Mouse (Mus musculus) layer of hippocampus, adult 9-10 months (tissue): ENCODE data around the gene Timm17a.

ENCODE experiments used
- DNase-seq: peaks from one replicate; pipeline ENCODE4 v3.0.0; 2022; ENCODE audit warnings: low spot score

Timm17a gene

DNA sequence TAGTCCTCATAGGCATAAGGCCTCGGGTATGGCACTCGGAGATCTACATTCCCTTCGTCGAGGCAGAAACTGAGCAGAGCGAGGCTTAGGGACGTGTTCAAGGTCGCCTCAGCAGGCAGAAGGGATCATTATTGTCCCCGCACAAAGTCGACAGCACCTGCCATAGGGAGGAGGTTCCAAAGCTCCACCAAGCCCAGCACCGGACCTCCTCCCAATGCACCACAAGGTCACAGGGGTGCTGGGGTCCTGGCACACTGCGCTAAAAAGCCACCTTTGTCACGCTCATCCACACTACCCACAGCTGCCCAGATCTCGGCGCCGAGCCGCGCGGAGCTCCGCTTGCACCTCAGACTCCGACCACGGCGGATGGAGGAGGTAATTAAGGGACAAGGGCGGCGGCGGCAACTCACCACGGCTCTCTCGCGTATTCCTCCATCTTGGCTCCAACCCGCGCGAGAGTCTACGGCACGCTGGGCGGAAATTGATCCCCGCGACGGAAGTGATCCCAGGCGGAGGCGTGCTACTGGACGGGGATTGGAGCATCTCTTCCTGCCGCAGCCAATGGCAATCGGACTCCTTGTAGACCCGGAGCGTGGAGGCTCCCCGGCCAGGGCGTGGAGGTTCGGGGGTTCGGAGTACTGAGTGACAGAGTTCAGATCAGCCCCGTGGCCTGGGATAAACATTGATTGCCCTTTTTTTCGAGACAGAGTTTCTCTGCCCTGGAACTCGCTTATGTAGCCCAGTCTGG, at the start of gene Timm17a:
Gene Timm17a (minus strand): TSS at position 495 of the 748 bp plus-strand sequence.
- peak; percentile 90 for DNase-seq

DNA sequence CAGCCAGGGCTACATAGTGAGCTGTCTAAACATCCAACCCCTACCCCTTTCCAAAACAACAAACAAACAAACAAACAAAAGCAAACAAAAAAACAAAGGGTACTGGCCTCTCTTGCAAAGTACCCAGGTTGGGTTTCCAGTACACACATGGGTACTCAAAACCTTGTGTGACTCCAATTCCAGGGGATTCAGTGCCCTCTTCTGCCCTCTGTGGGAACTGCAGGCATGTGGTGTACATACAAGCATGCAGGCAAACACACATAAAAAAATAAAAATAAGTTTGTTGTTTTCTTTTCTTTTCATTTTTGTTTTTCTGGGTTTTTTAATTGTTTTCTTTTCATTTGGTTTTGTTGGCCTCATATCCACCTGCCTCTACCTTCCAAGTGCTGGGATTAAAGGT, 48.5 kb upstream of the Timm17a start:
- no peak for DNase-seq

DNA sequence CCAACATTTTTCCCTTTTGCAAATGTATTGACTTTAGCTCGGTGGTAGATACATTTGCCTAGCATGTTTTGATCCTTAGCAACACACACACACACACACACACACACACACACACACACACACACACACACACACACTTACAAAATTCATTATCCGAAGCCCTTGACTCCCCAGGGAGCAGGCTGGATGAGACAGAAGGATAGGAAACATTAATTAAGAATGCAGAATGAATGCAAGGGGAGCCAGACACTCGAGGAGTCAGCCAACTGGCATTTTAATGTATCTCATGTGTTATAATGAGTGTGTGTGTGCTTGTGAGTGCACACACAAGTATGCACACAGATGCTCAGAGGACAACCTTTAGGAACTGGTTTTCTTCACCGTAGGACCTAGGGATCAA, 47.9 kb upstream of the Timm17a start:
- DNase-seq: no peak

DNA sequence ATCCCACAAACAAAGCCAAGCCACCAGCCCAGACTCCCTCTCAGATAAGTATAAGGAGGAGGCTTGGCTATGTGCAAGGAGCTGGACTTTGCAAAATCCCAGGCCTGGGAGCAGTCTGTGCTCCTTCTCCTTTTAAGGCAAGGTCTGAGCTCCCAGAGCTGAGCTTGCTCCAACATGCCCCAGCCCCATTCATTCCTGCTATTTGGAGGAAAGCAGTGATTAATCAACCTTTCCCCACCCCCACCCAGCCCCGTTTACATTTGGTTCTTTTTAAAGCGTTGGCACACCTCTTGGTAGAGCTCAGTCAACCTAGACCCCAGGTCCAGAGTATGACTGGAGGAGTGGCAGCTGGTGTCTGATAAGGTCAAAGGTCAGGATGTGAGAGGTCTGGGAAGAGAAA, 45.5 kb upstream of the Timm17a start:
- DNase-seq: no peak

DNA sequence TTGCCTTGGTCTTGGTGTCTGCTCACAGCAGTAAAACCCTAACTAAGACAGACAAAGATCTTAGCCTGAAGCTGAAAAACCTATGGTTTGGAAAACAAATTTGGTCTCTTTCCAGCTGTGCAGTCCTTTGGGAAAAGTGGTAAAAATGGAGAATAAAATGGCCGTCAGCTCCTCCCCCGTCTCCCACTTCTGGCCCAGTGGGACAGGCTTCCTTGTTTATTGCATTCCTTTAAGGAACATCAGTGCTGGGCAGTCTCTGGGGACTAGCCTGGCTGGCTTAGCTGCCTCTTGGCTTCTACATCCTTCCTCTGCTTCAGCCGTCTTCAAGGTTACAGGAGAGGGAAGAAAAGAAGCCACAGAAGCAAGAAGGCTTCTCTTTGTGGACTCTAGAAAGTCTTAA, 38.4 kb upstream of the Timm17a start:
- no peak for DNase-seq

- no peak for DNase-seq
Measured at GRCm38 (mm10) chr1:135347498-135348169, 34.1 kb upstream of the Timm17a start.

DNA sequence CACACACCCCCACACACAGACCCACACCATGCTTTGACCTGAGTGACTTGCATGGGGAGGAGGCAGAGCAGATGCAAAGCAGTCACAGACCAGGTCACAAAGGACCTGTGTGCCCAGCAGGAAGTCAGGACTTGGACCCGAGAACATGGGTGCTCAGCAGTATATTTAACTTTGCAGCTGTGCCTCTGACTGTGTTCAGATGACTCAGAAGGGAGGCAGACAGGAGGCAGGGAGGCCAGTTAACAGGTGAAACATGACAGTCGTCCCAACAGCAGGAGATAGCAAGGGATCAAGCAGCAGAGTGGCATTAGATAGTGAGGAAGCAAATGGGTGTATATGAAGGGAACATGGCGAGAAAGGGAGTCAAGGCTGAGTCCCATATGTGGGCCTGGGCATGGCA, 33.3 kb upstream of the Timm17a start:
- DNase-seq: no peak

GRCm38 (mm10) chr1:135344026-135344425, 30.4 kb upstream of the Timm17a start:
- no peak for DNase-seq

DNA sequence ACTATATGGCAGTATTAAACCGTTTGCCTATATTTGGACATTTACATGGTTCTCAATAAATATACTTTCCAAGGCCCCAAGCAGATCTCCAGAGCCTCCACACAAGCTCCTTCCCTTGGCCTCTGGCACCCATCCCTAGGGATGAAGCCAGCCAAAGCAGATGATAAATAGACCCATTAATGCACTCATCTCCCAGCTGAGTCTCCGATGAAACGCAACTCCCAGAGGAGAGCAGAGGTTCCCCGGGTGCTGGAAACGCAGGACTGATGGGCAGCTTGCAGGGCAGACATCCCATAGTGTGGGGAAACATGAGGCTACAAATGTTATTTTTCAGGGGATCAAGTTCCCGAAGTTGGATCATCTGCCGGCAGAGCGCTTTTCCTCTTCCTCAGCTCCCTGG, 28.4 kb upstream of the Timm17a start:
- no peak for DNase-seq

DNA sequence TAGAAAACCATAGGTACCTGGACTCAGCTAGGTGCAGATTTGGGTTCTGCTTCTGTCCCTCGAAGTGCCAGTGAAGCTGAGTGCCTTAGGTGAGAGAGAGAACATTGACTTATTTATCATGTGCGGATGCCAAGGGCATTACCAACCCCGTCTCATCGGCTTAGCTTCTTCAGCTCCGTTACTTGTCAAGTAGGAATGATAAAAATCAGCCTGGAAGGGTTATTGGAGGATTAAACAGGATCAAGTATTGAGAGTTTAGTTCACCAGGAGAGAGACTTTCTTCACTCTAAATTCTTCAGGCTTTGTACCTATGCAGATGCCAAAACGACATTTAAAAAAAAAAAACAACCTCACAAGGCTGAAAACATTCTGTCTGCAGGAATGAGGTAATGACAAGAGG, 17.0 kb upstream of the Timm17a start:
- no peak for DNase-seq

DNA sequence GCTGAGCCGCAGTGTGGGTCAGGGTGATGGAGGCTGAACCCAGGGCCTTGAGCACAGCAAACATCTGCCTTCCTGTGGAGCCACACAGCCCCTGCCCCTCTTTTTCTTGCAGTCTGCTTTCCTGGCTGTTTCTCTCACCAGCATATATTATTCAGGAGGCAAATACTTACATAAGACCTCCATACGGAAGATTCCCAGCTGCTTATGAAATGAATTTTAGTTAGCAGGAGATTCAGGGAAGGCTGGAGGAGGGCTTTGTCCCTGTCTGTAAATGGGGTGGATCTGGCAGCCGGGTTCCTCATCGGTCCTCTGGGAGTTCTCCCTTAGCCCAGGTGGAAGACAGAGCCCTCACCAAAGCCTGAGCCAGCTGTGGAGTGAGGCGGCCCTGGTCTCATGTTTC, 14.8 kb upstream of the Timm17a start:
- no peak for DNase-seq

GRCm38 (mm10) chr1:135325934-135326333, 12.4 kb upstream of the Timm17a start:
- no peak for DNase-seq

- no peak for DNase-seq
Measured at GRCm38 (mm10) chr1:135324571-135324970, 11.0 kb upstream of the Timm17a start, which contains the start of gene Lmod1. Gene Lmod1, plus strand, starts transcription at chr1:135324807.

DNA sequence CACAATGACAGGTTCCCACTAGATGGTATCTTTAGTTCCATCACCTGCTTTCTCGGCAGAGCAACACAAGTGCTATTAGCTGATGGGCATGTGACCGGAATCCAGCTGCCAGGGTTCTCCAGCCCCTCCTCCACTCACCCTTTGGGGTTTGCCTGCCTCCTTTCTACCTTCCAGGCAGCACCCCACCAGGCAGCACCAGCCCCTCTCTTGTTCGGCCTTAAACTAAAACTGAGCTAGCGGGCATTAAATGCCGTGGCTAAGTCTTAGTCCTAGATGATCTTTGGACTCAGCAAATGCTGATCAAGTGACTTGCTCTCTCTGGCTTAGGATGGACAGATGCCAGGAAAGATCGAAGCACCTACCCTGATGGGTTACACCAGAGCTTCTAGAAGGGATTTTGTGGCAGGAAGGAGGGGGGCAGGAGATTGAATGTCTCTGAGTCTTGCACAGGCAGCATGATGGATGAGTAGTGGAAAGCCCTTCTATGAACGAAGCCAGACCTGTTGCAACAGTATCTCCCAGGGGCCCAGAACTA, 9.9 kb upstream of the Timm17a start:
- DNase-seq: no peak

GRCm38 (mm10) chr1:135312201-135312600, 1.4 kb downstream of the Timm17a start:
- DNase-seq: no peak

GRCm38 (mm10) chr1:135311356-135311755, 2.2 kb downstream of the Timm17a start:
- no peak for DNase-seq

DNA sequence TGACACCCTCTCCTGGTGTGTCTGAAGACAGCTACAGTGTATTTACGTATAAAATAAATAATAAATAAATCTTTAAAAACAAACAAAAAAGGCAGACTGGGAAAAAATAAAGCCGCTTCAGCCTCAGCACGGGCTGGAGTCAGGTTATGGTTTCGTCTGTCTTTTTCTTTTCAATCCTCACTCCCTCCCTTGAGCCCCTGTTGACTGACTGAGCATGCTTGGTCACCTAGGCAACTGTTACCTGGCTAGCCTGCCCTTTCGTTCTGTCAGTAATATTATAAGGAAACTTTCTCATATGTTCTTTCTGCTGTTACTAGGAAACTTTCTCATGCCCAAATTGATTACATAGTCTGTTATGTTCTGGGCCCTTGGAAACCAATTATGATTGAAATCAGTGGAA, 22.7 kb downstream of the Timm17a start:
- DNase-seq: no peak

- DNase-seq: no peak
Measured at GRCm38 (mm10) chr1:135286311-135286710, 27.3 kb downstream of the Timm17a start.

DNA sequence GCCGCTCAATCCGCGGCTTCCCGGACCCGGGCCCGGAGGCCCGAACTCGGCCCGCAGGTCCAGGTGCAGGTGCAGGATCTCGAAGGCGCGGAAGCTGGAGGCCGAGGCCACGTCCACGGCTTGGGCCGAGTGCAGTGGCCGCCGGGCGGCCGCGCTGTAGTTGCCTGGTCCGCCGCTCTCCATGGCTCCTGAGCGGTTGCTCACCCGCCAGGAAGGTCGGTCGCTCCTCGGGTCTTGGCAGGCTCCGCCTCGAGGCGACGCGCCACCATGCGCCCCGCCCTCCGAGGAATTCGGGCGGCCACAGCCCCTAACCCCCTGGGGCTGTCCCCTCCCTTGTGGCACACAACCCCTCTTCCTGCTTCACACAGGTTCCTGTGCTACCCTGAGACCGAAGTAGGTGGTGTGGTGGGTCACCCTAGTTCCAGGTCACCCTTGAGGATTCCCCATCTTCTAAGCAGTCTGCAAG, 29.7 kb downstream of the Timm17a start, which contains the start of gene Rnpep:
Gene Rnpep (minus strand): TSS at position 259 of the 466 bp plus-strand sequence.
- peak; percentile 18 for DNase-seq

- DNase-seq: peak; percentile 20
Measured at GRCm38 (mm10) chr1:135283287-135283825, 30.2 kb downstream of the Timm17a start.

GRCm38 (mm10) chr1:135282536-135283286, 30.9 kb downstream of the Timm17a start:
- no peak for DNase-seq

GRCm38 (mm10) chr1:135281841-135282240, 31.7 kb downstream of the Timm17a start:
- DNase-seq: no peak
